Mouse (Mus musculus) hindbrain, embryonic 14.5 days (tissue): ENCODE results near the gene Tctex1d4. TPM values are rescaled to one million over a fixed set of nuclear protein-coding genes. Genes with fewer than 3 reads are reported as not detected.

Experiments
- ATAC-seq: fragments of 200-750 bp; cut with Nextera tagmentation; 2 replicates; pipeline ENCODE4 v1.8.0; 2017; ENCODE audit warnings: moderate number of reproducible peaks, mild to moderate bottlenecking, moderate TSS enrichment, moderate library complexity; ENCODE audit not compliant: low FRiP score
- DNase-seq: peaks from one replicate; pipeline ENCODE4 v3.0.0-alpha.2; 2015; ENCODE audit warnings: low spot score
- H3K27ac ChIP-seq: fragments of 300-500 bp; sonication (generic); 2 replicates; pipeline ENCODE4 v1.5.1; 2014; ENCODE audit warnings: mild to moderate bottlenecking, moderate library complexity
- H3K27me3 ChIP-seq: fragments of 300-500 bp; sonication (generic); 2 replicates; pipeline ENCODE4 v1.6.1; 2014; ENCODE audit warnings: mild to moderate bottlenecking, low read length, mixed read lengths; ENCODE audit not compliant: control insufficient read depth, insufficient read depth
- H3K36me3 ChIP-seq: fragments of 300-500 bp; sonication (generic); replicated peaks from 2 replicates; pipeline ENCODE4 v1.6.1; 2014; ENCODE audit not compliant: control insufficient read depth, insufficient read depth
- H3K4me1 ChIP-seq: fragments of 300-500 bp; sonication (generic); replicated peaks from 2 replicates; pipeline ENCODE4 v1.6.1; 2014; ENCODE audit warnings: antibody characterized with exemption, low read length, mixed read lengths; ENCODE audit not compliant: control insufficient read depth, insufficient read depth
- H3K4me2 ChIP-seq: fragments of 300-500 bp; sonication (generic); replicated peaks from 2 replicates; pipeline ENCODE4 v1.6.1; 2014; ENCODE audit warnings: mild to moderate bottlenecking, moderate library complexity
- H3K4me3 ChIP-seq: fragments of 300-500 bp; sonication (generic); replicated peaks from 2 replicates; pipeline ENCODE4 v1.5.1; 2014; ENCODE audit warnings: mild to moderate bottlenecking, low read length
- H3K9ac ChIP-seq: fragments of 300-500 bp; sonication (generic); 2 replicates; pipeline ENCODE4 v1.6.1; 2014
- H3K9me3 ChIP-seq: fragments of 300-500 bp; sonication (generic); 2 replicates; pipeline ENCODE4 v1.6.1; 2016; ENCODE audit warnings: low read length; ENCODE audit not compliant: control insufficient read depth
- WGBS: fragments of 180-500 bp; shearing (Covaris S2); extraction: QIAGEN DNeasy Blood & Tissue Kit; methylation state at CpG from one replicate; pipeline ENCODE4 v1.1.7; 2014; 5-methylcytosine and 5-hydroxymethylcytosine counted together
- polyA plus RNA-seq: library from polyadenylated mRNA; unstranded; fragments of >200 nt; fragmentation: Nextera tagmentation; extraction: Ambion mirVana; gene quantifications from 2 replicates; pipeline ENCODE4 v1.2.1, GENCODE M21; 2014

Tctex1d4 gene
- polyA plus RNA-seq, 1 experiment from 2014 or later, result 1.6 TPM

GRCm38 (mm10) chr4:117115592-117115991, 11.0 kb upstream of the Tctex1d4 start:
- no peak for ATAC-seq
- WGBS, result 91% methylated on average over 5 of the region's 5 CpGs

GRCm38 (mm10) chr4:117117931-117118330, 8.7 kb upstream of the Tctex1d4 start:
- H3K4me2 ChIP-seq, result no peak overlapping the region
- H3K9me3 ChIP-seq, result no peaks in the 10 kb centered on the region
- no peak for ATAC-seq
- peaks cover 15% of the 10 kb centered on the region for H3K4me1 ChIP-seq
- WGBS, result 96% methylated on average over 7 of the region's 7 CpGs
- no peak overlapping the region for H3K9ac ChIP-seq
- no peak for DNase-seq
- H3K27me3 ChIP-seq, result no peaks in the 10 kb centered on the region
- H3K36me3 ChIP-seq, result peaks cover 21% of the 10 kb centered on the region
- no peak overlapping the region for H3K27ac ChIP-seq
- no peak overlapping the region for H3K4me3 ChIP-seq

More at GRCm38 (mm10) chr4:117115592-117115991, 11.0 kb upstream of the Tctex1d4 start:
- no peak overlapping the region for H3K4me2 ChIP-seq
- no peaks in the 10 kb centered on the region for H3K27me3 ChIP-seq
- no peak overlapping the region for H3K9ac ChIP-seq
- H3K9me3 ChIP-seq, result no peaks in the 10 kb centered on the region
- no peak overlapping the region for H3K27ac ChIP-seq
- peaks cover 41% of the 10 kb centered on the region for H3K36me3 ChIP-seq
- peaks cover 9% of the 10 kb centered on the region for H3K4me1 ChIP-seq
- no peak for DNase-seq
- no peak overlapping the region for H3K4me3 ChIP-seq

GRCm38 (mm10) chr4:117119636-117120035, 7.0 kb upstream of the Tctex1d4 start:
- WGBS, result 81% methylated on average over 5 of the region's 5 CpGs
- DNase-seq (no peak), ATAC-seq (no peak)
- peak overlapping the region; percentile 76 for H3K4me3 ChIP-seq
- H3K27me3 ChIP-seq, result no peaks in the 10 kb centered on the region
- H3K27ac ChIP-seq, result peak overlapping the region; percentile 95
- peak overlapping the region; percentile 83 for H3K9ac ChIP-seq
- H3K36me3 ChIP-seq, result peaks cover 9% of the 10 kb centered on the region; the same call in 1 of the 2 replicates
- peak overlapping the region; percentile 100 for H3K4me2 ChIP-seq
- peaks cover 15% of the 10 kb centered on the region for H3K4me1 ChIP-seq
- no peaks in the 10 kb centered on the region for H3K9me3 ChIP-seq

- Histone ChIP-seq H3K4me3 (peak overlapping the region; percentile 76), H3K27ac (peak overlapping the region; percentile 95), H3K4me1 (peaks cover 19% of the 10 kb centered on the region), H3K9me3 (no peaks in the 10 kb centered on the region), H3K36me3 (peaks cover 7% of the 10 kb centered on the region; the same call in 1 of the 2 replicates), H3K4me2 (peak overlapping the region; percentile 100), H3K27me3 (no peaks in the 10 kb centered on the region), H3K9ac (peak overlapping the region; percentile 83)
- no peak for DNase-seq
- 7% methylated on average over 10 of the region's 10 CpGs for WGBS
- ATAC-seq, result no peak
Measured at GRCm38 (mm10) chr4:117120052-117120444, 6.5 kb upstream of the Tctex1d4 start.

GRCm38 (mm10) chr4:117120445-117121414, 5.9 kb upstream of the Tctex1d4 start:
- Histone ChIP-seq H3K4me1 (peaks cover 26% of the 10 kb centered on the region), H3K36me3 (peaks cover 2% of the 10 kb centered on the region; the same call in 1 of the 2 replicates), H3K27me3 (no peaks in the 10 kb centered on the region), H3K27ac (peak overlapping the region; percentile 95), H3K9me3 (no peaks in the 10 kb centered on the region), H3K9ac (peak overlapping the region; percentile 83), H3K4me2 (peak overlapping the region; percentile 100), H3K4me3 (peak overlapping the region; percentile 76)
- WGBS, result under 1% methylated on average over 69 of the region's 69 CpGs
- DNase-seq (peak; percentile 91), ATAC-seq (peak; percentile 95)

- H3K27ac ChIP-seq, result no peak overlapping the region
- no peak overlapping the region for H3K4me2 ChIP-seq
- no peaks in the 10 kb centered on the region for H3K9me3 ChIP-seq
- no peaks in the 10 kb centered on the region for H3K27me3 ChIP-seq
- peaks cover 29% of the 10 kb centered on the region for H3K4me1 ChIP-seq
- WGBS, result 89% methylated on average over 4 of the region's 4 CpGs
- ATAC-seq (no peak), DNase-seq (no peak)
- no peaks in the 10 kb centered on the region for H3K36me3 ChIP-seq
- H3K4me3 ChIP-seq, result no peak overlapping the region
- H3K9ac ChIP-seq, result no peak overlapping the region
Measured at GRCm38 (mm10) chr4:117122209-117122608, 4.4 kb upstream of the Tctex1d4 start.

GRCm38 (mm10) chr4:117123546-117124217, 2.9 kb upstream of the Tctex1d4 start:
- no peak overlapping the region for H3K27ac ChIP-seq
- H3K4me1 ChIP-seq, result peaks cover 29% of the 10 kb centered on the region
- 82% methylated on average over 9 of the region's 9 CpGs for WGBS
- no peak overlapping the region for H3K4me3 ChIP-seq
- no peak overlapping the region for H3K9ac ChIP-seq
- H3K36me3 ChIP-seq, result peaks cover 12% of the 10 kb centered on the region
- no peaks in the 10 kb centered on the region for H3K9me3 ChIP-seq
- DNase-seq, result no peak
- no peaks in the 10 kb centered on the region for H3K27me3 ChIP-seq
- H3K4me2 ChIP-seq, result no peak overlapping the region
- ATAC-seq, result no peak

- Histone ChIP-seq H3K27ac (no peak overlapping the region), H3K4me1 (peaks cover 29% of the 10 kb centered on the region), H3K9me3 (no peaks in the 10 kb centered on the region), H3K4me3 (no peak overlapping the region), H3K27me3 (no peaks in the 10 kb centered on the region), H3K4me2 (no peak overlapping the region), H3K9ac (no peak overlapping the region), H3K36me3 (peaks cover 17% of the 10 kb centered on the region)
- 92% methylated on average over 3 of the region's 3 CpGs for WGBS
- DNase-seq (no peak), ATAC-seq (no peak)
Measured at GRCm38 (mm10) chr4:117124218-117124517, 2.4 kb upstream of the Tctex1d4 start.
